Mouse (Mus musculus): Measurements from ENCODE around the gene Jag2. TPM values are rescaled to one million over a fixed set of nuclear protein-coding genes. Genes with fewer than 3 reads are reported as not detected.

Gene Jag2
- polyA plus RNA-seq, 1 experiment, result 0.25 TPM

GRCm38 (mm10) chr12:112864804-112865203 lies 64.8 kb downstream of the Jag2 start:
- Histone ChIP-seq H3K4me3 (ENCODE audit: insufficient read depth, low read length) (no peak overlapping the region), H3K4me1 (ENCODE audit: control insufficient read depth, insufficient read depth, low read length) (peaks cover 5% of the 10 kb centered on the region; the same call in 1 of the 2 replicates), H3K27ac (ENCODE audit: insufficient read depth, low read length) (no peak overlapping the region)
- TF ChIP-seq CTCF (IDR thresholded peaks at IDR 0.05; ENCODE audit: borderline replicate concordance, insufficient read depth, low read length), result no peak
- no peak for TF ChIP-seq POLR2A (IDR thresholded peaks at IDR 0.05; ENCODE audit: low read depth, low read length)

- Histone ChIP-seq H3K4me1 (ENCODE audit: control insufficient read depth, insufficient read depth, low read length) (peaks cover 3% of the 10 kb centered on the region; the same call in 1 of the 2 replicates), H3K4me3 (ENCODE audit: insufficient read depth, low read length) (no peak overlapping the region), H3K27ac (ENCODE audit: insufficient read depth, low read length) (no peak overlapping the region)
- TF ChIP-seq CTCF (IDR thresholded peaks at IDR 0.05; ENCODE audit: borderline replicate concordance, insufficient read depth, low read length) (no peak), POLR2A (IDR thresholded peaks at IDR 0.05; ENCODE audit: low read depth, low read length) (no peak)
Measured at GRCm38 (mm10) chr12:112861911-112862321, 67.7 kb downstream of the Jag2 start.

GRCm38 (mm10) chr12:112860765-112861164 lies 68.8 kb downstream of the Jag2 start:
- H3K4me3 ChIP-seq (ENCODE audit: insufficient read depth, low read length), result no peak overlapping the region
- TF ChIP-seq POLR2A (IDR thresholded peaks at IDR 0.05; ENCODE audit: low read depth, low read length) (no peak), CTCF (IDR thresholded peaks at IDR 0.05; ENCODE audit: borderline replicate concordance, insufficient read depth, low read length) (no peak)
- no peaks in the 10 kb centered on the region; the same call in 1 of the 2 replicates for H3K4me1 ChIP-seq (ENCODE audit: control insufficient read depth, insufficient read depth, low read length)
- H3K27ac ChIP-seq (ENCODE audit: insufficient read depth, low read length), result no peak overlapping the region

GRCm38 (mm10) chr12:112859930-112860329 lies 69.6 kb downstream of the Jag2 start:
- Histone ChIP-seq H3K4me1 (ENCODE audit: control insufficient read depth, insufficient read depth, low read length) (no peaks in the 10 kb centered on the region; the same call in 1 of the 2 replicates), H3K4me3 (ENCODE audit: insufficient read depth, low read length) (no peak overlapping the region), H3K27ac (ENCODE audit: insufficient read depth, low read length) (no peak overlapping the region)
- no peak for TF ChIP-seq CTCF (IDR thresholded peaks at IDR 0.05; ENCODE audit: borderline replicate concordance, insufficient read depth, low read length)
- TF ChIP-seq POLR2A (IDR thresholded peaks at IDR 0.05; ENCODE audit: low read depth, low read length), result no peak

- H3K27ac ChIP-seq (ENCODE audit: insufficient read depth, low read length), result no peak overlapping the region
- no peaks in the 10 kb centered on the region; the same call in 1 of the 2 replicates for H3K4me1 ChIP-seq (ENCODE audit: control insufficient read depth, insufficient read depth, low read length)
- TF ChIP-seq POLR2A (IDR thresholded peaks at IDR 0.05; ENCODE audit: low read depth, low read length), result no peak
- TF ChIP-seq CTCF (IDR thresholded peaks at IDR 0.05; ENCODE audit: borderline replicate concordance, insufficient read depth, low read length), result no peak
- no peak overlapping the region for H3K4me3 ChIP-seq (ENCODE audit: insufficient read depth, low read length)
Measured at GRCm38 (mm10) chr12:112858581-112859336, 70.8 kb downstream of the Jag2 start.

Other genes with a start within 250 kb of the Jag2 start
- 55.0 and 66.1 TPM in 2 replicates for gene Cep170b, start 209.3 kb downstream of the Jag2 start, polyA plus RNA-seq (2011; ENCODE audit: insufficient read length, low read depth, missing spikeins)
- gene Pld4, start 169.1 kb downstream of the Jag2 start, polyA plus RNA-seq (2011; ENCODE audit: insufficient read length, low read depth, missing spikeins), result 0.30 and 4.2 TPM in 2 replicates
- 170 and 211 TPM in 2 replicates for gene Ahnak2, start 127.1 kb downstream of the Jag2 start, polyA plus RNA-seq (2011; ENCODE audit: insufficient read length, low read depth, missing spikeins)
- 13.0 and 18.5 TPM in 2 replicates for gene Clba1, start 120.8 kb downstream of the Jag2 start, polyA plus RNA-seq (2011; ENCODE audit: insufficient read length, low read depth, missing spikeins)
- gene Cdca4, start 100.4 kb downstream of the Jag2 start, polyA plus RNA-seq (2011; ENCODE audit: insufficient read length, low read depth, missing spikeins), result 44.1 and 53.6 TPM in 2 replicates
- gene Gpr132, start 61.5 kb downstream of the Jag2 start, polyA plus RNA-seq (2011; ENCODE audit: insufficient read length, low read depth, missing spikeins), result not detected in 2 replicates
- gene Nudt14, start 12.3 kb upstream of the Jag2 start, polyA plus RNA-seq (2011; ENCODE audit: insufficient read length, low read depth, missing spikeins), result 6.4 and 8.4 TPM in 2 replicates
- 7.9 and 9.0 TPM in 2 replicates for gene Btbd6, start 46.7 kb upstream of the Jag2 start, polyA plus RNA-seq (2011; ENCODE audit: insufficient read length, low read depth, missing spikeins)
- 25.3 and 37.2 TPM in 2 replicates for gene Brf1, start 70.9 kb upstream of the Jag2 start, polyA plus RNA-seq (2011; ENCODE audit: insufficient read length, low read depth, missing spikeins)
- 33.4 and 44.5 TPM in 2 replicates for gene Pacs2, start 84.7 kb upstream of the Jag2 start, polyA plus RNA-seq (2011; ENCODE audit: insufficient read length, low read depth, missing spikeins)
- not detected in 2 replicates for gene Tex22, start 144.7 kb upstream of the Jag2 start, polyA plus RNA-seq (2011; ENCODE audit: insufficient read length, low read depth, missing spikeins)
- gene Mta1, start 168.5 kb upstream of the Jag2 start, polyA plus RNA-seq (2011; ENCODE audit: insufficient read length, low read depth, missing spikeins), result 83.2 and 86.5 TPM in 2 replicates
- gene Crip2, start 210.5 kb upstream of the Jag2 start, polyA plus RNA-seq (2011; ENCODE audit: insufficient read length, low read depth, missing spikeins), result 52.9 and 129 TPM in 2 replicates
- 75.5 and 79.9 TPM in 2 replicates for gene Crip1, start 216.5 kb upstream of the Jag2 start, polyA plus RNA-seq (2011; ENCODE audit: insufficient read length, low read depth, missing spikeins)
- 10.1 and 12.2 TPM in 2 replicates for gene Tedc1, start 226.6 kb upstream of the Jag2 start, polyA plus RNA-seq (2011; ENCODE audit: insufficient read length, low read depth, missing spikeins)